Mouse (Mus musculus): ENCODE measurements around the gene Cenpx.

GRCm38 (mm10) chr11:120683536-120683935 is 30.0 kb downstream of the Cenpx start:
- TF ChIP-seq CTCF (IDR thresholded peaks at IDR 0.05; ENCODE audit: control insufficient read depth, insufficient read depth, insufficient read length), result no peak
- TF ChIP-seq MYOG (IDR thresholded peaks at IDR 0.05; ENCODE audit: control insufficient read depth, extremely low read depth, insufficient read length), result no peak
- no peak for TF ChIP-seq CEBPB (IDR thresholded peaks at IDR 0.05; ENCODE audit: low read depth)
